Mouse (Mus musculus) ES-E14 (cell line): Measurements from ENCODE around the gene Mpc1.

ENCODE experiments used
- HCFC1 ChIP-seq: IDR thresholded peaks from 2 replicates; pipeline ENCODE4 v1.6.1; 2012; ENCODE audit warnings: low read length, inconsistent platforms, borderline replicate concordance; ENCODE audit not compliant: insufficient read depth
- ZC3H11A ChIP-seq: IDR thresholded peaks from 2 replicates; pipeline ENCODE4 v1.6.1; 2012; ENCODE audit warnings: low read depth, mild to moderate bottlenecking, inconsistent platforms, low read length, borderline replicate concordance

DNA sequence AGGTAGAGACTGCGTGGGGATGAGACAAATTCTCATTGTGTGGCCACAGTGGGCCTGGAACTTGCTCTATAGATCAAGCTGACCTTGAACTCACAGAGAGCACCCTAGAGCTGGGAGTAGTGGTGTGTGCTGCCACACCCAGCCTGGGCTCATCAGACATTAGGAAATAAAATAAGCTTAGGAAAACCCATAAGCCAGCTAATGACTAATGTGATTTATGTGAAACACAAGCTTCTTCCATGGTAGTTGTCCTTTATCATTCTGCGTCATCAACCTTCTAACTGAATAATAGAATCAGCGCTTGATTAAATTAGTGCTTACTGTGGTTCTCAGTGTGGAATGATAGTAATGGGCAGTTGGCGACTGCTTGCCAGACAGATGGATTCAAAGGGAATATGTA is 4.3 kb downstream of the Mpc1 start:
- TF ChIP-seq HCFC1 (no peak), ZC3H11A (no peak)
